Mouse (Mus musculus) forebrain, embryonic 14.5 days (tissue): ENCODE data around the gene Rpl4. TPM values are rescaled to one million over a fixed set of nuclear protein-coding genes. Genes with fewer than 3 reads are reported as not detected.
"Not testable (repeated sequence)": the region's sequence is repeated elsewhere in the genome, so short reads cannot be mapped to it uniquely, and the experiment has no call there.

Experiments used
- ATAC-seq: fragments of 200-750 bp; cut with Nextera tagmentation; 2 replicates; pipeline ENCODE4 v1.8.0; 2017; ENCODE audit warnings: mild to moderate bottlenecking, moderate library complexity
- DNase-seq: peaks from one replicate; pipeline ENCODE4 v3.0.0-alpha.2; 2015; ENCODE audit warnings: low spot score
- H3K27ac ChIP-seq: fragments of 300-500 bp; sonication (generic); 2 replicates; pipeline ENCODE4 v1.5.1; 2014; ENCODE audit warnings: low read depth, mild to moderate bottlenecking, control low read depth, low read length, moderate library complexity
- H3K27me3 ChIP-seq: fragments of 300-500 bp; sonication (generic); replicated peaks from 2 replicates; pipeline ENCODE4 v1.6.1; 2014; ENCODE audit warnings: low read length, control low read depth, mixed read lengths; ENCODE audit not compliant: control insufficient read depth, insufficient read depth
- H3K36me3 ChIP-seq: fragments of 300-500 bp; sonication (generic); 2 replicates; pipeline ENCODE4 v1.6.1; 2014; ENCODE audit warnings: low read length, control low read depth; ENCODE audit not compliant: control insufficient read depth, insufficient read depth
- H3K4me1 ChIP-seq: fragments of 300-500 bp; sonication (generic); 2 replicates; pipeline ENCODE4 v1.6.1; 2014; ENCODE audit warnings: antibody characterized with exemption, low read length, control low read depth; ENCODE audit not compliant: control insufficient read depth, insufficient read depth
- H3K4me2 ChIP-seq: fragments of 300-500 bp; sonication (generic); 2 replicates; pipeline ENCODE4 v1.6.1; 2014; ENCODE audit warnings: mild to moderate bottlenecking, control low read depth, low read length
- H3K4me3 ChIP-seq: fragments of 300-500 bp; sonication (generic); 2 replicates; pipeline ENCODE4 v1.5.1; 2014; ENCODE audit warnings: low read depth, low read length, control low read depth
- H3K9ac ChIP-seq: fragments of 300-500 bp; sonication (generic); 2 replicates; pipeline ENCODE4 v1.6.1; 2014; ENCODE audit warnings: mild to moderate bottlenecking, low read length, control low read depth, moderate library complexity
- H3K9me3 ChIP-seq: fragments of 300-500 bp; sonication (generic); replicated peaks from 2 replicates; pipeline ENCODE4 v1.6.1; 2016; ENCODE audit warnings: low read length, control low read depth, mixed read lengths; ENCODE audit not compliant: control insufficient read depth
- WGBS: fragments of 180-500 bp; shearing (Covaris S2); extraction: QIAGEN DNeasy Blood & Tissue Kit; methylation state at CpG from one replicate; pipeline ENCODE4 v1.1.7; 2014; 5-methylcytosine and 5-hydroxymethylcytosine counted together
- polyA plus RNA-seq: library from polyadenylated mRNA; unstranded; fragments of >200 nt; fragmentation: Nextera tagmentation; extraction: Ambion mirVana; gene quantifications from 2 replicates; pipeline ENCODE4 v1.2.1, GENCODE M21; 2014

Rpl4 gene
- polyA plus RNA-seq, 1 experiment from 2014 or later = 950 TPM

- DNase-seq, H3K9ac ChIP-seq, H3K27me3 ChIP-seq, H3K4me3 ChIP-seq, H3K27ac ChIP-seq, H3K4me2 ChIP-seq, H3K4me1 ChIP-seq, ATAC-seq, H3K9me3 ChIP-seq: not testable (repeated sequence)
- 87% methylated on average over 5 of the region's 5 CpGs for WGBS
- H3K36me3 ChIP-seq = peaks cover 66% of the 10 kb centered on the region
Measured at GRCm38 (mm10) chr9:64183295-64183694, 10.1 kb downstream of the Rpl4 start.

- no peak overlapping the region for H3K4me2 ChIP-seq
- no peak overlapping the region for H3K4me3 ChIP-seq
- no peaks in the 10 kb centered on the region for H3K27me3 ChIP-seq
- peaks cover 59% of the 10 kb centered on the region for H3K36me3 ChIP-seq
- H3K27ac ChIP-seq = no peak overlapping the region
- DNase-seq (no peak), ATAC-seq (no peak)
- H3K9me3 ChIP-seq = no peaks in the 10 kb centered on the region
- H3K4me1 ChIP-seq = peaks cover 7% of the 10 kb centered on the region
- WGBS = 96% methylated on average over 5 of the region's 5 CpGs
- H3K9ac ChIP-seq = no peak overlapping the region
Measured at GRCm38 (mm10) chr9:64184166-64184840, 11.1 kb downstream of the Rpl4 start.

GRCm38 (mm10) chr9:64193879-64194278 is 20.7 kb downstream of the Rpl4 start:
- Histone ChIP-seq H3K27ac (no peak overlapping the region), H3K4me3 (no peak overlapping the region), H3K9me3 (no peaks in the 10 kb centered on the region), H3K4me2 (no peak overlapping the region), H3K4me1 (no peaks in the 10 kb centered on the region), H3K36me3 (peaks cover 24% of the 10 kb centered on the region), H3K9ac (no peak overlapping the region), H3K27me3 (no peaks in the 10 kb centered on the region)
- no peak for ATAC-seq
- DNase-seq = no peak
- 100% methylated on average over 1 of the region's 1 CpGs for WGBS

- peaks cover 17% of the 10 kb centered on the region for H3K36me3 ChIP-seq
- DNase-seq (no peak), ATAC-seq (no peak)
- 89% methylated on average over 4 of the region's 4 CpGs for WGBS
- H3K4me2 ChIP-seq = no peak overlapping the region
- H3K9me3 ChIP-seq = no peaks in the 10 kb centered on the region
- no peak overlapping the region for H3K9ac ChIP-seq
- no peaks in the 10 kb centered on the region for H3K27me3 ChIP-seq
- H3K4me1 ChIP-seq = no peaks in the 10 kb centered on the region
- no peak overlapping the region for H3K4me3 ChIP-seq
- no peak overlapping the region for H3K27ac ChIP-seq
Measured at GRCm38 (mm10) chr9:64195554-64195953, 22.4 kb downstream of the Rpl4 start.

- Histone ChIP-seq H3K4me3 (no peak overlapping the region), H3K9ac (no peak overlapping the region), H3K27me3 (no peaks in the 10 kb centered on the region), H3K9me3 (no peaks in the 10 kb centered on the region), H3K4me1 (no peaks in the 10 kb centered on the region), H3K27ac (no peak overlapping the region), H3K4me2 (no peak overlapping the region), H3K36me3 (peaks cover 15% of the 10 kb centered on the region)
- WGBS = 93% methylated on average over 8 of the region's 8 CpGs
- ATAC-seq (no peak), DNase-seq (no peak)
Measured at GRCm38 (mm10) chr9:64197524-64197923, 24.3 kb downstream of the Rpl4 start.

GRCm38 (mm10) chr9:64198068-64198762 is 25.0 kb downstream of the Rpl4 start:
- Histone ChIP-seq H3K9me3 (no peaks in the 10 kb centered on the region), H3K4me3 (no peak overlapping the region), H3K4me1 (no peaks in the 10 kb centered on the region), H3K27me3 (no peaks in the 10 kb centered on the region), H3K27ac (no peak overlapping the region), H3K9ac (no peak overlapping the region), H3K4me2 (no peak overlapping the region), H3K36me3 (peaks cover 13% of the 10 kb centered on the region)
- 94% methylated on average over 5 of the region's 5 CpGs for WGBS
- DNase-seq (no peak), ATAC-seq (no peak)

- H3K4me3 ChIP-seq, H3K36me3 ChIP-seq, DNase-seq, ATAC-seq, H3K27me3 ChIP-seq, H3K4me1 ChIP-seq, H3K27ac ChIP-seq, H3K4me2 ChIP-seq, H3K9ac ChIP-seq, H3K9me3 ChIP-seq: not testable (repeated sequence)
- WGBS = 90% methylated on average over 7 of the region's 7 CpGs
Measured at GRCm38 (mm10) chr9:64198763-64199418, 25.7 kb downstream of the Rpl4 start.

GRCm38 (mm10) chr9:64199897-64200296 is 26.7 kb downstream of the Rpl4 start:
- Histone ChIP-seq H3K27me3 (no peaks in the 10 kb centered on the region), H3K4me1 (no peaks in the 10 kb centered on the region), H3K9ac (no peak overlapping the region), H3K27ac (no peak overlapping the region), H3K4me2 (no peak overlapping the region), H3K36me3 (peaks cover 13% of the 10 kb centered on the region), H3K9me3 (no peaks in the 10 kb centered on the region), H3K4me3 (no peak overlapping the region)
- ATAC-seq (no peak), DNase-seq (no peak)
- WGBS = 78% methylated on average over 2 of the region's 2 CpGs

GRCm38 (mm10) chr9:64202331-64202730 is 29.2 kb downstream of the Rpl4 start:
- Histone ChIP-seq H3K4me3 (no peak overlapping the region), H3K9me3 (no peaks in the 10 kb centered on the region), H3K27me3 (no peaks in the 10 kb centered on the region), H3K4me2 (no peak overlapping the region), H3K4me1 (no peaks in the 10 kb centered on the region), H3K36me3 (peaks cover 13% of the 10 kb centered on the region), H3K9ac (no peak overlapping the region), H3K27ac (no peak overlapping the region)
- ATAC-seq = no peak
- no peak for DNase-seq
